Mouse (Mus musculus) heart, embryonic 13.5 days (tissue): ENCODE measurements around the gene Dhcr7. TPM values are rescaled to one million over a fixed set of nuclear protein-coding genes. Genes with fewer than 3 reads are reported as not detected.

Experiments
- ATAC-seq: fragments of 200-750 bp; cut with Nextera tagmentation; 2 replicates; pipeline ENCODE4 v1.8.0; 2017; ENCODE audit warnings: moderate TSS enrichment; ENCODE audit not compliant: insufficient number of reproducible peaks, low FRiP score, low TSS enrichment; ENCODE audit errors: extremely low read depth
- H3K27ac ChIP-seq: fragments of 300-500 bp; sonication (generic); replicated peaks from 2 replicates; pipeline ENCODE4 v1.5.1; 2015; ENCODE audit warnings: moderate library complexity, mild to moderate bottlenecking, inconsistent platforms
- H3K27me3 ChIP-seq: fragments of 300-500 bp; sonication (generic); replicated peaks from 2 replicates; pipeline ENCODE4 v1.6.1; 2015; ENCODE audit warnings: mild to moderate bottlenecking, inconsistent platforms
- H3K36me3 ChIP-seq: fragments of 300-500 bp; sonication (generic); 2 replicates; pipeline ENCODE4 v1.6.1; 2015; ENCODE audit warnings: mild to moderate bottlenecking, inconsistent platforms
- H3K4me1 ChIP-seq: fragments of 300-500 bp; sonication (generic); 2 replicates; pipeline ENCODE4 v1.6.1; 2015; ENCODE audit warnings: inconsistent platforms
- H3K4me2 ChIP-seq: fragments of 300-500 bp; sonication (generic); 2 replicates; pipeline ENCODE4 v1.6.1; 2015; ENCODE audit warnings: inconsistent platforms, mild to moderate bottlenecking, moderate library complexity
- H3K4me3 ChIP-seq: fragments of 300-500 bp; sonication (generic); 2 replicates; pipeline ENCODE4 v1.5.1; 2015; ENCODE audit warnings: moderate library complexity, mild to moderate bottlenecking, inconsistent platforms
- H3K9ac ChIP-seq: fragments of 300-500 bp; sonication (generic); 2 replicates; pipeline ENCODE4 v1.6.1; 2015; ENCODE audit warnings: inconsistent platforms, mild to moderate bottlenecking, moderate library complexity
- H3K9me3 ChIP-seq: fragments of 300-500 bp; sonication (generic); 2 replicates; pipeline ENCODE4 v1.6.1; 2016; ENCODE audit warnings: inconsistent platforms
- WGBS: fragments of 180-500 bp; shearing (Covaris S2); methylation state at CpG from one replicate; pipeline ENCODE4 v1.1.7; 2015; ENCODE audit warnings: mixed read lengths; 5-methylcytosine and 5-hydroxymethylcytosine counted together
- polyA plus RNA-seq: library from polyadenylated mRNA; unstranded; fragments of >200 nt; fragmentation: Nextera tagmentation; extraction: Ambion mirVana; gene quantifications from 2 replicates; pipeline ENCODE4 v1.2.1, GENCODE M21; 2015

The Dhcr7 gene
- polyA plus RNA-seq, 1 experiment from 2014 or later, result 25.6 TPM

- Histone ChIP-seq H3K4me3 (no peak overlapping the region), H3K36me3 (peaks cover 99% of the 10 kb centered on the region), H3K27me3 (no peaks in the 10 kb centered on the region), H3K9me3 (no peaks in the 10 kb centered on the region), H3K27ac (no peak overlapping the region), H3K9ac (no peak overlapping the region), H3K4me1 (no peaks in the 10 kb centered on the region), H3K4me2 (no peak overlapping the region)
- no peak for ATAC-seq
- WGBS, result 84% methylated on average over 8 of the region's 8 CpGs
Observed at GRCm38 (mm10) chr7:143801195-143802065, 21.5 kb upstream of the Dhcr7 start.

- Histone ChIP-seq H3K9me3 (no peaks in the 10 kb centered on the region), H3K27me3 (no peaks in the 10 kb centered on the region), H3K36me3 (peaks cover 98% of the 10 kb centered on the region), H3K4me3 (no peak overlapping the region), H3K9ac (no peak overlapping the region), H3K4me2 (no peak overlapping the region), H3K27ac (no peak overlapping the region), H3K4me1 (no peaks in the 10 kb centered on the region)
- 66% methylated on average over 5 of the region's 5 CpGs for WGBS
- ATAC-seq, result no peak
Observed at GRCm38 (mm10) chr7:143805199-143805624, 17.7 kb upstream of the Dhcr7 start.

GRCm38 (mm10) chr7:143808909-143809308, 14.0 kb upstream of the Dhcr7 start:
- 70% methylated on average over 1 of the region's 1 CpGs for WGBS
- Histone ChIP-seq H3K27me3 (no peaks in the 10 kb centered on the region), H3K4me2 (no peak overlapping the region), H3K4me3 (no peak overlapping the region), H3K36me3 (peaks cover 98% of the 10 kb centered on the region), H3K9ac (no peak overlapping the region), H3K4me1 (no peaks in the 10 kb centered on the region), H3K27ac (no peak overlapping the region), H3K9me3 (no peaks in the 10 kb centered on the region)
- no peak for ATAC-seq

GRCm38 (mm10) chr7:143819201-143819600, 3.7 kb upstream of the Dhcr7 start:
- 69% methylated on average over 4 of the region's 4 CpGs for WGBS
- H3K4me3 ChIP-seq, result no peak overlapping the region
- H3K9me3 ChIP-seq, result no peaks in the 10 kb centered on the region
- no peak overlapping the region for H3K27ac ChIP-seq
- no peaks in the 10 kb centered on the region for H3K27me3 ChIP-seq
- no peak for ATAC-seq
- peaks cover 17% of the 10 kb centered on the region for H3K4me1 ChIP-seq
- no peak overlapping the region for H3K4me2 ChIP-seq
- H3K9ac ChIP-seq, result no peak overlapping the region
- peaks cover 48% of the 10 kb centered on the region for H3K36me3 ChIP-seq

GRCm38 (mm10) chr7:143821241-143821640, 1.7 kb upstream of the Dhcr7 start:
- ATAC-seq, result no peak
- WGBS, result 82% methylated on average over 2 of the region's 2 CpGs

GRCm38 (mm10) chr7:143823266-143823605, 291 bp downstream of the Dhcr7 start:
- Histone ChIP-seq H3K4me3 (peak overlapping the region; percentile 71), H3K4me1 (peaks cover 17% of the 10 kb centered on the region), H3K27ac (peak overlapping the region; percentile 91), H3K27me3 (no peaks in the 10 kb centered on the region), H3K9ac (peak overlapping the region; percentile 79), H3K36me3 (peaks cover 9% of the 10 kb centered on the region), H3K9me3 (no peaks in the 10 kb centered on the region), H3K4me2 (peak overlapping the region; percentile 74)
- no peak for ATAC-seq
- 75% methylated on average over 4 of the region's 4 CpGs for WGBS

More at GRCm38 (mm10) chr7:143821241-143821640, 1.7 kb upstream of the Dhcr7 start:
- Histone ChIP-seq H3K9me3 (no peaks in the 10 kb centered on the region), H3K36me3 (peaks cover 29% of the 10 kb centered on the region), H3K9ac (no peak overlapping the region), H3K27me3 (no peaks in the 10 kb centered on the region), H3K4me3 (no peak overlapping the region), H3K4me1 (peaks cover 17% of the 10 kb centered on the region), H3K27ac (no peak overlapping the region), H3K4me2 (no peak overlapping the region)

- no peak overlapping the region for H3K9ac ChIP-seq
- no peak overlapping the region for H3K4me3 ChIP-seq
- H3K27me3 ChIP-seq, result no peaks in the 10 kb centered on the region
- no peaks in the 10 kb centered on the region for H3K9me3 ChIP-seq
- H3K27ac ChIP-seq, result no peak overlapping the region
- no peak overlapping the region for H3K4me2 ChIP-seq
- peaks cover 26% of the 10 kb centered on the region for H3K4me1 ChIP-seq
- H3K36me3 ChIP-seq, result no peaks in the 10 kb centered on the region
- WGBS, result 87% methylated on average over 2 of the region's 2 CpGs
- no peak for ATAC-seq
Observed at GRCm38 (mm10) chr7:143826985-143827384, 4.0 kb downstream of the Dhcr7 start.

- H3K27me3 ChIP-seq, result no peaks in the 10 kb centered on the region
- H3K4me3 ChIP-seq, result peak overlapping the region; percentile 76
- H3K27ac ChIP-seq, result peak overlapping the region; percentile 92
- peak overlapping the region; percentile 91 for H3K4me2 ChIP-seq
- peaks cover 29% of the 10 kb centered on the region for H3K4me1 ChIP-seq
- H3K9ac ChIP-seq, result peak overlapping the region; percentile 90
- ATAC-seq, result peak; percentile 97
- no peaks in the 10 kb centered on the region for H3K36me3 ChIP-seq
- under 1% methylated on average over 37 of the region's 37 CpGs for WGBS
- H3K9me3 ChIP-seq, result no peaks in the 10 kb centered on the region
Observed at GRCm38 (mm10) chr7:143829504-143830331, 6.8 kb downstream of the Dhcr7 start.

- Histone ChIP-seq H3K4me2 (peak overlapping the region; percentile 91), H3K4me3 (peak overlapping the region; percentile 76), H3K4me1 (peaks cover 35% of the 10 kb centered on the region), H3K27me3 (no peaks in the 10 kb centered on the region), H3K9me3 (no peaks in the 10 kb centered on the region), H3K9ac (peak overlapping the region; percentile 90), H3K27ac (peak overlapping the region; percentile 50), H3K36me3 (no peaks in the 10 kb centered on the region)
- WGBS, result 20% methylated on average over 6 of the region's 6 CpGs
- no peak for ATAC-seq
Observed at GRCm38 (mm10) chr7:143830399-143830798, 7.5 kb downstream of the Dhcr7 start.

GRCm38 (mm10) chr7:143832196-143832595, 9.3 kb downstream of the Dhcr7 start:
- H3K4me2 ChIP-seq, result no peak overlapping the region
- no peaks in the 10 kb centered on the region for H3K9me3 ChIP-seq
- H3K4me3 ChIP-seq, result no peak overlapping the region
- no peak for ATAC-seq
- H3K27ac ChIP-seq, result no peak overlapping the region
- peaks cover 45% of the 10 kb centered on the region for H3K4me1 ChIP-seq
- H3K9ac ChIP-seq, result no peak overlapping the region
- H3K36me3 ChIP-seq, result peaks cover 8% of the 10 kb centered on the region
- no peaks in the 10 kb centered on the region for H3K27me3 ChIP-seq
- 77% methylated on average over 8 of the region's 8 CpGs for WGBS

- no peak overlapping the region for H3K4me2 ChIP-seq
- no peak overlapping the region for H3K9ac ChIP-seq
- no peak overlapping the region for H3K4me3 ChIP-seq
- H3K36me3 ChIP-seq, result peaks cover 12% of the 10 kb centered on the region
- peaks cover 45% of the 10 kb centered on the region for H3K4me1 ChIP-seq
- no peak for ATAC-seq
- no peaks in the 10 kb centered on the region for H3K27me3 ChIP-seq
- 80% methylated on average over 2 of the region's 2 CpGs for WGBS
- H3K9me3 ChIP-seq, result no peaks in the 10 kb centered on the region
- H3K27ac ChIP-seq, result no peak overlapping the region
Observed at GRCm38 (mm10) chr7:143832611-143833010, 9.7 kb downstream of the Dhcr7 start.
